Mouse (Mus musculus) C2C12 (cell line): ENCODE results near the gene Gm49510.

Experiments used
- CEBPB ChIP-seq: IDR thresholded peaks from one replicate; pipeline ENCODE4 v1.6.1; 2011; ENCODE audit warnings: low read depth, mild to moderate bottlenecking, control low read depth, moderate library complexity
- CTCF ChIP-seq: IDR thresholded peaks from one replicate; pipeline ENCODE4 v1.5.1; 2011; ENCODE audit not compliant: control insufficient read depth, insufficient read depth, insufficient read length
- FOSL1 ChIP-seq: IDR thresholded peaks from one replicate; pipeline ENCODE4 v1.8.0; 2011; ENCODE audit warnings: mild to moderate bottlenecking, low read length; ENCODE audit not compliant: poor library complexity, insufficient read depth, severe bottlenecking
- MAX ChIP-seq: IDR thresholded peaks from one replicate; pipeline ENCODE4 v1.6.1; 2011; ENCODE audit warnings: mild to moderate bottlenecking, control low read depth
- MYOD1 ChIP-seq: IDR thresholded peaks from one replicate; pipeline ENCODE4 v1.6.1; 2011; ENCODE audit warnings: low read depth; ENCODE audit not compliant: control insufficient read depth, insufficient read length
- MYOG ChIP-seq: IDR thresholded peaks from one replicate; pipeline ENCODE4 v1.6.1; 2011; ENCODE audit not compliant: control insufficient read depth, insufficient read length; ENCODE audit errors: extremely low read depth
- USF1 ChIP-seq: IDR thresholded peaks from one replicate; pipeline ENCODE4 v1.6.1; 2011; ENCODE audit warnings: low read depth, mild to moderate bottlenecking, control low read depth, moderate library complexity

DNA sequence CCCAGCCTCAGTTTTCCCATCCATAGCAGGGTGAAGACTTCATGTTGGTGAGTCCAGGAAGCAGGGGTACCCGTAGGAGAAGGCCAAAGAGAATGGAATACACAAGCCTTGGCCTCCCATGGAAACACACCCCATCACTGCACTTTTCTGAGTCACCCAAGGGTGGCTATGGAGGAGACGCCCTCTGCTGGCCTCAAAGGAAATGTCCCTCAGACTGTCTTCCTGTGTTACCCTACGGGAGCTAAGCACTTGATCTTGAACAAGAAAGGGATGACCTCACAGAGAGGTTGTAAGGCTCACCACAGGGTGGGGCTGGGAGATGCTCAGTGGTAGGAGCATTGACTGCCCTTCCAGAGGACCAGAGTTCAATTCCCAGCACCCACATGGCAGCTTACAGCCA, 32.1 kb downstream of the Gm49510 start:
- peak; percentile 80 for TF ChIP-seq CTCF
- TF ChIP-seq USF1: no peak
- TF ChIP-seq CEBPB: no peak
- TF ChIP-seq MAX: peak; percentile 65
- TF ChIP-seq MYOD1: no peak
- TF ChIP-seq FOSL1: peak; percentile 17
- TF ChIP-seq MYOG: no peak
